Mouse (Mus musculus) heart, embryonic 16.5 days (tissue): Measurements from ENCODE around the gene Mob3c. TPM values are rescaled to one million over a fixed set of nuclear protein-coding genes. Genes with fewer than 3 reads are reported as not detected.

Experiments used
- ATAC-seq: fragments of 200-750 bp; cut with Nextera tagmentation; replicated peaks from 2 replicates; pipeline ENCODE4 v1.8.0; 2017; ENCODE audit warnings: moderate number of reproducible peaks; ENCODE audit not compliant: insufficient read depth, low FRiP score; ENCODE audit errors: extremely low read depth
- H3K27ac ChIP-seq: fragments of 300-500 bp; sonication (generic); 2 replicates; pipeline ENCODE4 v1.5.1; 2014; ENCODE audit warnings: mild to moderate bottlenecking, low read length, control low read depth, moderate library complexity
- H3K27me3 ChIP-seq: fragments of 300-500 bp; sonication (generic); 2 replicates; pipeline ENCODE4 v1.6.1; 2014; ENCODE audit warnings: low read length, mixed read lengths; ENCODE audit not compliant: control insufficient read depth, insufficient read depth
- H3K36me3 ChIP-seq: fragments of 300-500 bp; sonication (generic); 2 replicates; pipeline ENCODE4 v1.6.1; 2014; ENCODE audit not compliant: control insufficient read depth, insufficient read depth
- H3K4me1 ChIP-seq: fragments of 300-500 bp; sonication (generic); 2 replicates; pipeline ENCODE4 v1.6.1; 2014; ENCODE audit warnings: low read length, mixed read lengths; ENCODE audit not compliant: control insufficient read depth, insufficient read depth
- H3K4me2 ChIP-seq: fragments of 300-500 bp; sonication (generic); 2 replicates; pipeline ENCODE4 v1.6.1; 2014; ENCODE audit warnings: low read depth, mild to moderate bottlenecking, control low read depth, low read length
- H3K4me3 ChIP-seq: fragments of 300-500 bp; sonication (generic); 2 replicates; pipeline ENCODE4 v1.5.1; 2014; ENCODE audit warnings: mild to moderate bottlenecking, control low read depth, low read length
- H3K9ac ChIP-seq: fragments of 300-500 bp; sonication (generic); 2 replicates; pipeline ENCODE4 v1.6.1; 2014; ENCODE audit warnings: low read length, control low read depth
- H3K9me3 ChIP-seq: fragments of 300-500 bp; sonication (generic); replicated peaks from 2 replicates; pipeline ENCODE4 v1.6.1; 2016; ENCODE audit warnings: low read length; ENCODE audit not compliant: control insufficient read depth
- WGBS: fragments of 180-500 bp; shearing (Covaris S2); extraction: QIAGEN DNeasy Blood & Tissue Kit; methylation state at CpG from one replicate; pipeline ENCODE4 v1.1.7; 2014; 5-methylcytosine and 5-hydroxymethylcytosine counted together
- polyA plus RNA-seq: library from polyadenylated mRNA; unstranded; fragments of >200 nt; fragmentation: Nextera tagmentation; extraction: Ambion mirVana; gene quantifications from 2 replicates; pipeline ENCODE4 v1.2.1, GENCODE M21; 2015

Gene Mob3c
- polyA plus RNA-seq, 1 experiment from 2014 or later, result 9.2 TPM

DNA sequence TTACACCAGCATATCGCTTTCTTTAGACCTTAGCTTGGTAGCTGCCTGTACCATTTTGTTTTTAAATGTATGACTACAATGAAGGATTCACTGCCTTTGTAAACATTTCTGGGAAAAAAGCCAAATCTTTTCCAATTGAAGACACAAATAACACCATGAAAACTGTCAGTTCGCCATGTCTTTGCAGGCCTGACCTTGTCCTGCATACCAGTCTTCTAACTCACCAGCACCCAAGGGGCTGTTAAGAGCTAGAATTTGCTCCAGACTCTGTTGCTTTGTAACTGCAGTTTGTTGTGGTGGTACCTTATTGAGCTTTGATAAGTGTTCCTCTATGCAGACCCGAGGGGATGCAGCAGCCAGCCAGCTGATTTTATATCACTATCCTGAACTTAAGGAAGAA is 27.9 kb upstream of the Mob3c start:
- H3K4me2 ChIP-seq, result no peak overlapping the region
- no peaks in the 10 kb centered on the region for H3K4me1 ChIP-seq
- no peak for ATAC-seq
- 78% methylated on average over 3 of the region's 3 CpGs for WGBS
- no peaks in the 10 kb centered on the region for H3K9me3 ChIP-seq
- no peaks in the 10 kb centered on the region for H3K27me3 ChIP-seq
- H3K27ac ChIP-seq, result no peak overlapping the region
- H3K36me3 ChIP-seq, result peaks cover 55% of the 10 kb centered on the region
- no peak overlapping the region for H3K4me3 ChIP-seq
- no peak overlapping the region for H3K9ac ChIP-seq

- no peak overlapping the region for H3K4me2 ChIP-seq
- no peak overlapping the region for H3K4me3 ChIP-seq
- no peak overlapping the region for H3K9ac ChIP-seq
- H3K27me3 ChIP-seq, result no peaks in the 10 kb centered on the region
- no peak overlapping the region for H3K27ac ChIP-seq
- 86% methylated on average over 4 of the region's 4 CpGs for WGBS
- ATAC-seq, result no peak
- H3K4me1 ChIP-seq, result no peaks in the 10 kb centered on the region
- no peaks in the 10 kb centered on the region for H3K9me3 ChIP-seq
- H3K36me3 ChIP-seq, result peaks cover 25% of the 10 kb centered on the region
Observed at GRCm38 (mm10) chr4:115812326-115812725, 15.6 kb upstream of the Mob3c start.

GRCm38 (mm10) chr4:115815606-115816005 is 12.3 kb upstream of the Mob3c start:
- no peaks in the 10 kb centered on the region for H3K9me3 ChIP-seq
- no peaks in the 10 kb centered on the region for H3K27me3 ChIP-seq
- H3K36me3 ChIP-seq, result peaks cover 36% of the 10 kb centered on the region
- no peak overlapping the region for H3K4me2 ChIP-seq
- H3K4me3 ChIP-seq, result no peak overlapping the region
- no peaks in the 10 kb centered on the region for H3K4me1 ChIP-seq
- no peak overlapping the region for H3K27ac ChIP-seq
- no peak overlapping the region for H3K9ac ChIP-seq
- no peak for ATAC-seq
- WGBS, result 89% methylated on average over 5 of the region's 5 CpGs

- Histone ChIP-seq H3K36me3 (peaks cover 17% of the 10 kb centered on the region), H3K27me3 (no peaks in the 10 kb centered on the region), H3K4me1 (peaks cover 31% of the 10 kb centered on the region), H3K9me3 (no peaks in the 10 kb centered on the region), H3K4me2 (no peak overlapping the region), H3K9ac (no peak overlapping the region), H3K27ac (no peak overlapping the region), H3K4me3 (no peak overlapping the region)
- no peak for ATAC-seq
- 65% methylated on average over 3 of the region's 3 CpGs for WGBS
Observed at GRCm38 (mm10) chr4:115820199-115820598, 7.7 kb upstream of the Mob3c start.

GRCm38 (mm10) chr4:115820944-115821343 is 6.9 kb upstream of the Mob3c start:
- ATAC-seq, result no peak
- H3K9ac ChIP-seq, result no peak overlapping the region
- H3K27ac ChIP-seq, result no peak overlapping the region
- H3K36me3 ChIP-seq, result peaks cover 11% of the 10 kb centered on the region
- H3K4me3 ChIP-seq, result no peak overlapping the region
- WGBS, result 78% methylated on average over 3 of the region's 3 CpGs
- peaks cover 31% of the 10 kb centered on the region for H3K4me1 ChIP-seq
- H3K27me3 ChIP-seq, result no peaks in the 10 kb centered on the region
- no peaks in the 10 kb centered on the region for H3K9me3 ChIP-seq
- H3K4me2 ChIP-seq, result no peak overlapping the region

DNA sequence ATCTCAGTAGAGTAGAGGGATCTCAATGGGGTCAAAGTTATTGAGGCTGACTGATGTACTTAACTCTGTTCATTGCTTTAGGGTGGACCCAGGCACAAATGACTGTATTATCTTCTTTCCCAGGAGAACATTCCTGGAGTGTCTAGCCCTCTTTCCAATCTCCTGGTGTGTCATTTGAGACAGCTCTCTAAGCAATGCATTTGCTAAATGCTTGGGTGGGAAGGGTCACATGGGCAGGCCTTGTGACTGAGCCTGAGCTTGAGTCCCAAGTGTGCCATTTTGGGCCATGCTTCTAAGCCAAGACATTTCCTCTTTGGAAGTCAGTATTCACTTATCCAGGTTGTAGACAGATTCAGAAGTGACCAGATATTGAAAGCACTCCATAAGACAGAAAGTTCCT is 6.5 kb upstream of the Mob3c start:
- Histone ChIP-seq H3K4me2 (no peak overlapping the region), H3K4me3 (no peak overlapping the region), H3K9ac (no peak overlapping the region), H3K27ac (peak overlapping the region; percentile 11; the same call in 1 of the 2 replicates), H3K27me3 (no peaks in the 10 kb centered on the region), H3K9me3 (no peaks in the 10 kb centered on the region), H3K36me3 (peaks cover 11% of the 10 kb centered on the region), H3K4me1 (peaks cover 31% of the 10 kb centered on the region)
- no peak for ATAC-seq

DNA sequence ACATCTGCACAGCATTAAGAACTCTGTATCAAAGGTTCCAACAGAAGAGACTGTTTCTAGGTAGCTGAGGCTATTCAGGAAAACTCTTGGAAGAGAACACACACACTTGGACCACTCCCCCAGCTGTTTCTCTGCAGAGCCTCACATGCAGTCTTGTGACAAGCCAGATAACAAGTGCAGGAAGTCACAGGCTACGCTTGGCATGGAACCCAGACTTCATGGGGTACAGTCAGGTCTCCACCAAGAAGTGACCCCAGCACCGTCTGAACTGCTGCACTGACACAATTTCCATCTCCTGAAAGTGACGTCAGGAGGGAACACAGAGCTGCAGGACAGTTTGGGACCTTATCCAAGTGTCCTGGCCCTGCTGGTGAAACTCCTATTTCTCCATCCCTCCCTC is 6.0 kb upstream of the Mob3c start:
- Histone ChIP-seq H3K4me3 (no peak overlapping the region), H3K36me3 (peaks cover 11% of the 10 kb centered on the region), H3K4me1 (peaks cover 31% of the 10 kb centered on the region), H3K27ac (peak overlapping the region; percentile 27; the same call in 1 of the 2 replicates), H3K4me2 (no peak overlapping the region), H3K9me3 (no peaks in the 10 kb centered on the region), H3K27me3 (no peaks in the 10 kb centered on the region), H3K9ac (no peak overlapping the region)
- WGBS, result 18% methylated on average over 3 of the region's 3 CpGs
- peak; percentile 53; the same call in 1 of the 2 replicates for ATAC-seq

- no peaks in the 10 kb centered on the region for H3K27me3 ChIP-seq
- no peak overlapping the region for H3K4me3 ChIP-seq
- peaks cover 36% of the 10 kb centered on the region for H3K4me1 ChIP-seq
- ATAC-seq, result no peak
- H3K4me2 ChIP-seq, result no peak overlapping the region
- WGBS, result 54% methylated on average over 2 of the region's 2 CpGs
- H3K36me3 ChIP-seq, result peaks cover 5% of the 10 kb centered on the region
- no peaks in the 10 kb centered on the region for H3K9me3 ChIP-seq
- H3K27ac ChIP-seq, result peak overlapping the region; percentile 71
- no peak overlapping the region for H3K9ac ChIP-seq
Observed at GRCm38 (mm10) chr4:115824178-115824577, 3.7 kb upstream of the Mob3c start.

DNA sequence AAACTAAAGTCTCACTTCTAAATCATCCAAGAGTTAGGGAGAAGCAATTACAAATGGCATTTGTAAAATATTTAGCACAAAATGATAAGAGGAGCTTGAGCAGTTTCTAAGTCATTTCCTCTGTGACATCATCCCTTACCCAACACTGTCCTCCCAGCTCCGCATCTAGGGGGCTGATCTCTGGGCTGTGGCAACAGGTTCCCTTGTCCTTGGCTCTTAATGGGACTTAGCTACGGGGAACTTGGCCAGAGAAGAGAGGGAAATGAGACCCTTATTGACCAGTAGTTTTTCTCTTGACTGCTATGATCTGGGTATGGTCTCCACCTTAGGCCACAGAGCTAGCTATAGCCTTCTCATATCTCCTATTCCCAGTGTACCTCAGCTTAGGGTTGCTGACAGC is 2.6 kb upstream of the Mob3c start:
- Histone ChIP-seq H3K27me3 (no peaks in the 10 kb centered on the region), H3K4me1 (peaks cover 36% of the 10 kb centered on the region), H3K4me2 (no peak overlapping the region), H3K27ac (no peak overlapping the region), H3K36me3 (peaks cover under 1% of the 10 kb centered on the region), H3K9ac (no peak overlapping the region), H3K4me3 (no peak overlapping the region), H3K9me3 (no peaks in the 10 kb centered on the region)
- WGBS, result 68% methylated on average over 2 of the region's 2 CpGs
- no peak for ATAC-seq

- Histone ChIP-seq H3K4me1 (peaks cover 25% of the 10 kb centered on the region), H3K9ac (no peak overlapping the region), H3K4me3 (no peak overlapping the region; the same call in 1 of the 2 replicates), H3K27ac (no peak overlapping the region), H3K9me3 (no peaks in the 10 kb centered on the region), H3K27me3 (no peaks in the 10 kb centered on the region), H3K36me3 (peaks cover 10% of the 10 kb centered on the region), H3K4me2 (peak overlapping the region; percentile 65)
- no peak for ATAC-seq
- WGBS, result 67% methylated on average over 3 of the region's 3 CpGs
Observed at GRCm38 (mm10) chr4:115827066-115827465, 826 bp upstream of the Mob3c start.
